Mouse (Mus musculus): ENCODE measurements at regions not wholly inside any gene's neighbourhood (a gene's known extent, or its start where the extent isn't known, plus 50 kb on each side); places are given as distances from the start of the nearest gene placed in this dataset.

DNA sequence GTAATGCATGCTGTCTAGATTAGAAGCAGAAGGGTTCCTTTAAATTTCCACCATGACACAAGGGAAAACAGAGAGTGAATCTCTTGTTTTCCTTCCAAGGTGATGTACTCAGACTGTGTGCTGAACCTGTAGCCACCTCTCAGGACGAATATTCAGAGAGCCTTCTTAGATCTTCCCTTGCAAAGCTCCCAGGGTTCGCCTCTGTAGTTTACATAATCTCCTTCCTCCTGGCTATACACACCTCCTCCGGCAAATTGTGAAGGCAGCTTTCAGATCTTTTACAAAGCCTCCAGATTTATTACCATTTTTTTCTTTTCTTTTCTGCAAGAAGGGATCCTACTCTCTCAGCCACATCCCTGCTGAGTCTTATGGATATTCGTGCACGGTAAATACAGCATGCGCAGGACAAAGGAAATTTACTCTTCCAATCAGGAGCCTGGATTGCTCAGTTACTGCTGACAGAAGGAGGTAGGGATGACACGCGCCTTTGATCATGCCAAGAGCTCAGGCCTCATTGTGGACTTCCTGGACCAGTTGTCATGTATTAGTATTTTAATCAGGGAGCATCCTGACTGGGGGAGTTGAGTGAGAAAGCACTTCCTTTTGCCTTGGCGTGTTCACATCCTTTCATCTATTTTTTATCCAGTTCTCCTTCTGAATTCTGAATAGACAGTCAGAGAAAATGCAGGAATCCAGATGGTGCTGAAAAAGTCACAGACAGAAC, 1626.0 kb upstream of the Tenm2 start:
- TF ChIP-seq CTCF (IDR thresholded peaks at IDR 0.05; ENCODE audit: insufficient read depth, low read length) = no peak
- no peak for TF ChIP-seq POLR2A (IDR thresholded peaks at IDR 0.05; ENCODE audit: borderline replicate concordance, extremely low read depth, low read depth, low read length)
